Mouse (Mus musculus): ENCODE data around the gene Arhgap17.

Arhgap17 gene

DNA sequence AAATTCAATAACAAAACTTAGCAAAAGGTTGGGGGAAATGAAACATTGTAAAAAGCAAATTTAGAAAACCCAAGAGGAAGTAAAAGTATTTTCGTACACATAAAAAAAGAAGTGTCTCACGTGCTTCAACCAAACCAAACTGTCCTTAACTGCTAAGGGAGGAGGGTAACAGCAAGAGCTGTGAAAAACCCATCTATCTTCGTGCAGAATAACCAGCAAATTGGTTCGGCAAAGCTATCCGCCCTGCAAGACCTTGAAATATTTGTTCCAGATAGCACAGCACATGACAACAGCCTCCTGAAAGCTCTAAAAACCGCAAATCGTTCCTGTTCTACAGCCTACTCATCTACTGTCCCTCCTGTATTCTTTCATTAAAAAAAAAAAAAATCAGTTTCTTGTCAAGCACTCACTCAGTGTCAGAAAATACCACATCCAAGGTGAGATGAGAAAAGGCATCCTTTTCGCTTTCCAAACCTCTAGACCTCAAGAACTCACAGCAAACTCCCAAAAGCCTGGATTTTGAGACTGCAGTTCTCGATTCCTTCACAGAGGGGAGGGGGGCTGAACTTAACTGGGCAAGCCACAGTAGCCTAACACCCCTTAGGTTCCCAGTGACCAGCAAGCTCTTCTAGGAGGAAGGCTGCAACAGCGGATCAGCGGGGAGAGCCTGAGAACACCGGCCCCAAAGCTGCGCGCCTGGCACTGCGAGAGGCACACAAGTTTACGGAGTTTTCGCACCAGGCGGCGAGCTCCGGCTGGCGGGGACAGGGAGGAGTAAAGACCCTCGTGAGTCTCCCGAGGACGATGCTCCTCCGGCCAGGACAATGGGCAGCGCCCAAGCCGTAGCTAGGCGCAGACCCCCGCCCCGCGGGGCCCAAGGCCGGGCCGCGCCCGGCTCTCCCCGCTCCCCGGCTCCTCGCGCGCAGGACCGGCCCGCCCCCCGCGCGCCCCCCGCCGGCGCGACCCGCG is 653 bp downstream of the Arhgap17 start:
- no peak for DNase-seq (ENCODE audit: low spot score)

DNA sequence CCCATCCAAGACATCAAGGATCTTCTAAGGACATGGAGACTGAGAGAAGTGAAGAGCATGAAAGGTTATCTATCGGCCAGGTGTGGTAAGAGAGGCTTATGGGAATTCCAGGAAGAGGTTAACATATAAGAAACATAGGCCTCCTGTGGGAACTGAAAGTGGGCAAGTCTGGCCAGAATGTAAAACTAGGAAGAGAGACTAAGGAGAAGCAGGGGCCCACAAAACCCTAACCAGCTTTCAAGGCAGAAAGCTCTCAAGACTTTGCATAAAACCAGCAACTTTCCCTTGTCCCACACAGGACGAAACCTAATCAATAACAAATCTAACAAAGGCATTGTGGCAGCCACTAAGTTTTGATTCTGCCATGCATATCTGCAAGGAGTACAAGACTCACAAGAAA is 1.5 kb downstream of the Arhgap17 start:
- DNase-seq (ENCODE audit: low spot score), result no peak

DNA sequence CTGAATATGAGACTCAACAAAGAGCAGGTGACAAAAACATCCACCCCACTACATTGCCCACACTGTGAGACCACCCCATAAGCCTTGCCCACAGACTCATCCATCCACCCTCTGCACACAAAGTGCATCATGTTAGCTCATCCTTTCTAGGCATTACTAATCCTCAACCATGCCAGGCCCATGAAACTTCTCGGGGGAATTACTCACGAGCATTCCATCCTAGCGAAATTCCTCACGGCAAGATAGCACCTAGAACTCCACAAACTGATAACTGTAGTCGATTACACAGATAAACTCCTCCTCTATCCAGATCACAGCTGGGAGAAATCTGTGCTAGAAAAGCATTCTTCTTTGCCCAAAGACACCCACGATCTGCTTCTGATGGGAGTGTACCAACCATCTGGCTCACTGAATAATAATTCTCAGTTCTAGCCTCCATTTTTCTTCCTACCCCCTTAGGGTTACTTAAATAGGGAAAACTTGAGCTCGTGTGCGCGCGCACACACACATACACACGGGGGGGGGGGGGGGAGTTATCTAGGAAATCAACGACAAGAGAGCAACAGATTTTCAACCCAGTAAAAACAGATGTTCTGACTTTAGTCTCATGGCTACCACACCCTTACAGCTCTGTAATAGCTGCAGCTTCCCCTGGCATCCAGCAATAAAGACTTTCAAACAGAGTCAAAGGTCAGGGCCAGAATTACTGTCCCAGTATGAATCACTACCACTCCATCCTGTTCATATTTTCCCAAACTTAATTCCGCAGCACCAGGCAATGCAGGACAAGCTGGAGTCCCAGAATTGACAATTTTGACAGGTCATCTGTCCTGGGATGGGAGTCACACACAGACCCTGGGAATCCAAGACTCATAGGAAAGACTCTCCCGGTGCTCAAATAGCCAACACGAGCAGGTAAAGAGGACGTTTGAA is 2.2 kb downstream of the Arhgap17 start:
- DNase-seq (ENCODE audit: low spot score), result no peak

DNA sequence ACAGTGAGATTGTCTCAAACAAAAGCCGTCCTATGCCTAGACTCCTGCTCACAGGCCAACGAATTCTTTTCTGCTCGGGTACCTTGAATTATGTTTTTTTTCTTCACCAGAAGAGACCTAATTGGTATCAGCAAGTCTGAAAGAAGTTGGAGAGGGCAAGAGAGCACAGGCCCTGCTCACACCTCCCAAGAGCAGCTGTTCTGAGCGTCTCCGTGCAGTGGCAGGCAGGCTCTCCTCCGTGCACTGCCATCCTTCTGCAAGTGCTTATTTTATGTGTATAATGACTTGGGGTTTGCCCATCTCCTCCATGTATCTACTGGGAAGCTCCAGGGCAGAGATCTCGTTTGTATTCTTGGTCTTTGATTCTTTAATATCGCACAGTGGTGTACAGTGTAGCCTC is 2.9 kb downstream of the Arhgap17 start:
- DNase-seq (ENCODE audit: low spot score), result no peak

DNA sequence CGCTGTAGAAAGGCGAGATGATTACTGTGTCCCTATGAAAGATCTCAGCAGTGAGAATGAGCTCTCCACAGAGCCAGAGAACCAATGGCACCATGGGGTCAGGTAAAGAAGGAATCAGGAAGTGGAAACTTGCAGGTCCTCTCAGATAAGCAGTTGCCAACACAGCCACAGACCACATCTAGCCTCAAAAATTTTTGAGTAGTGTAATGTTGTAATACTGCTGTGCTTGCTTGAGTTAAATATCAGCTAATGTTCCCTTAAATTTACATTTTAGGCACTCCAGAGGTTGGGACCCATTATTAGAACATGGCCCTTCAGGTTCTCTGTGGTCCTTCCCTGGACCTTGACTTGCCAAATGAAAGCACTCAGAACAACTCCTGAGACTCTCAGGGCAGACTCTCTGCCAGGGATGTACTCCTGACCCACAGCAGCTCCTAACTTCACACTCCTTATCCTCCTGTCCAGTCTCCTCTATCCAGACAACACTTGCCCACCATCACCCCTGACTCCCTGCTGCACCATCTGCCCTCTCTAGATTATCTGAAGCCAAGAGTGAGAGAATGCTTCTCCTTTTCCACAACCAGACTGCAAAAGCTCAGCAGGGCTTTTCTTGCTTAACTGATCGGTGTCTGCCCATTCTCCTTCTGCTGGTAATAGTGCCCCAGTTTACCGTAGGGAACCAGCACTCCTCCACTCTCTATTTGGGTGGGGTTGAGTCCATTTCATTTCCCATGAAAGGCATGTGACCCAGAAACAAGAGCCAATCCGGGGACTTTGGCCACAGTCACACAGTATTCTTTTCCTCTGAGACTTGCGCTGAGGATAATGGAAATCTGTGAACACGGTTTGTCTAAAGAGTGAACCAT is 3.6 kb downstream of the Arhgap17 start:
- DNase-seq (ENCODE audit: low spot score), result peak; percentile 77

DNA sequence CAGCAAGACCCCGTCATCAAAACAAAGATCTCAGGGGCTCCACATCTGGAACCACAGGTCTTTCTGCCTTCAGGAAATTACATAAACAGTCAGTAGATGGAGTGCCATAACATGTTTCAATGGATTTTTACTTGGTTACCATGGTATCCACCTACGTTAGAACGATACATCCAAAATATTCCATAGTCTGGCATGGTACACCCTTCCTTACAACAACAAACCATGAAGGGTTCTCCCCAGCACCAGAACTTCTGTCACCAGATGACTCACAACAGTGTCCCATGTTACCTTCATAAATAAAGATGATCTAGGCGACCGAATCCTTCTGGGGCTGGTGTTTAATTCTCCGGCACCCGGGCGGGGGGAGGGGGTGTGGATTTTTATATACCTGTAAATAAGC is 5.7 kb downstream of the Arhgap17 start:
- no peak for DNase-seq (ENCODE audit: low spot score)

DNA sequence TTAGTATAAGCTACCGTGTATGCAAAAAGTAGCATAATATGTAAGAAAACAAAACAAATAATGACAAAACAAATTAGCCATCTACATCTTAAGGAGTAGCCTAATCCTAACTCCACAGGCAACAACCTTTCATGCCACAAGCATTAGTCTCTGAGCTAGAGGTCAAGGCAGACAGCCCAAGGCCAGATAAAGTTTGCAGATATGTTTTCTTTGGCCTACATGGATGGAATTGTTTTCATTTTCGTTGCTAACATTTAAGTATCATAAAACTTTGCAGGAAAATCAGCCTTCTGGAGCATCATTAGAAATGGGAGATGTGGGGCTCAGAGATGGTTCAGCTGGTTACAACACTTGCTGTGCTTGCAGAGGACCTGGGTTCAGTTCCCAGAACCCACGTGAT is 6.9 kb downstream of the Arhgap17 start:
- no peak for DNase-seq (ENCODE audit: low spot score)

DNA sequence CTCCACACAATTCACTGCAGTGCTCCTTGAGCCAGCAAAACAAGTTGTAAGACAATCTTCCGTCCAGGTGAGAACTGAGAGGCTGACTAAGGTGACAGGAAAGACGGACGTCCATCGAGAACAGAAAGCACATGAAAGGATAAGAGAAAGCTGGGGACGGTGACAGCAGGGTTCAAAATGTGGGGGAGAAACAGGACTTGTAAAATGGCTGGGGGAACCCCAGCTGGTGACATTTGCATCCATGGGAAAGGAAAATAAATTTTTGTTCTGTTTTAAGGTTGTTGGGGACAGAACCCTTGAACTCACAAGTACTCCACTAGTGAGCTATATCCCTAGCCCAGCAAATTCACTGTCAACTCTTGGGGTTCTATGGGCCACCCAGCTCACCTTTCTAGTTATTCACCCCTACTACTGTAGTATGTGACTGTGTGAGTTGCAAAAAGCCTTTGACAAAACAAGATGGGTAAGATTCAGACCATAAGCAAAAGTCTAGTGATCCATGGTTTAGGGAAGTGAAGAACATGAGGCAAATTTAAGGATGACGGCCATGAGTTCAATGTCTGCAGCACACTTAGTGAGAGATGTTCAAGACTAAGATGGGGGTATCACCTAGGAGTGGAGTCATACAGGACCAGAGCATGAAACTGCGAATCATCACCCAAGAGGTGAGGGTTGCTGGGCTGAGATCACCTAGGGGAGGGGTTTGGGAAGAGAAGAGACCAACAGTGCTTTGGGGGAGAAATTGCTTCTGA is 8.3 kb downstream of the Arhgap17 start:
- DNase-seq (ENCODE audit: low spot score), result no peak

DNA sequence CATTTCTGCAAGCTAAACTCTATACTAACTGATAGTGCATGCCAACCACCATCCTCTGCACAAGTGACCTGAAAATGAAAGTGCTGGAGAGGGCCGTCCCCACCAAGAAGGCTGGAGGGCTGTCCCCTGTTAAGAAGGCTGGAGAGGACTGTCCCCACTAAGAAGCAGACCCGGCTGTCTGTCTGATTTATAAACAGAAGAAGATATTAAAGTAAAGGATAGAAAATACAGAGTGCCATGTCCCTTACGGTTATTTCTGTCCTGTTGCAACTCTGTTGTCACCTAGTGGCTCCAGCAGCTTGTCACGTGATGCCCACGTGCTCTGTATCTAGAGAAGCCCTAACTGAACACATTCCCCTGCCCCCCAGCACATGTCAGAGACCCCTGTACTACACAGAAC is 9.5 kb downstream of the Arhgap17 start:
- no peak for DNase-seq (ENCODE audit: low spot score)

DNA sequence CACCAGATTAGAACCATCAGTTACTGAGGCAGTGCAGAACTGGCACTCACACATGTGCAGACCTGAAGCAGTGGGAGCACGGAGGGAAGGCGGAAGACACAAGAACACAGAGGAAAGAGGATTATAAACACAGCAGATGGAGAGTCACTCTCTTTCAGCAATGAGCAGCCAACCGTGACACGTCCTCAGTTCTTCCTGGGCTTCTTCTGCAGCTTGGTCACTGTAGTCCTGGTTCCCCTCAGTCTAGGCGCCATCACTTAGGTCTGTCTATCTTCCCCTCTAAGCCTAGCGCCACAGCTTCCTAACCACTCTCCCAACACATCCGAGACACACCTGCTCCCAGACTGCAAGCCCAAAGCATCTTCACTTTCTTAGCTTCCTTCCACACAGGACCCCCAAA is 10.6 kb downstream of the Arhgap17 start:
- no peak for DNase-seq (ENCODE audit: low spot score)

DNA sequence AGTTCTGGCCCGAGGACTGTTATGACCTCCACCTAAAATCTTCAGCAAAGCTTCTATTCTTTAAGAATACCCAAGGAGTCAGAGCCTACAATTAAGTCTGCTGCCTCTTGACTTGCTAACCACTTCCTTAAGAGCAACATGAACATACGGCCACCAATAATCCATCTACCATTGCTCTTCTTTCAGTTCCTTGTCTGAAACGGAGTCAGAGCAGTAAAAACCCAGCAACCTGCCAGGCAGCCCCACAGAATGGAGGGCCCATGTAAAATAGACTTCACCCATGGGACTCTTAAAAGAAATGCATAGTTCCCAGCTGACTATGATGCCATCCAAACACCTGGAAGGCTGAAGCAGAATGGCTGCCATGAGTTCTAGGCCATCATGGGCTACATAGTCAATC is 13.6 kb downstream of the Arhgap17 start:
- DNase-seq (ENCODE audit: low spot score), result no peak

DNA sequence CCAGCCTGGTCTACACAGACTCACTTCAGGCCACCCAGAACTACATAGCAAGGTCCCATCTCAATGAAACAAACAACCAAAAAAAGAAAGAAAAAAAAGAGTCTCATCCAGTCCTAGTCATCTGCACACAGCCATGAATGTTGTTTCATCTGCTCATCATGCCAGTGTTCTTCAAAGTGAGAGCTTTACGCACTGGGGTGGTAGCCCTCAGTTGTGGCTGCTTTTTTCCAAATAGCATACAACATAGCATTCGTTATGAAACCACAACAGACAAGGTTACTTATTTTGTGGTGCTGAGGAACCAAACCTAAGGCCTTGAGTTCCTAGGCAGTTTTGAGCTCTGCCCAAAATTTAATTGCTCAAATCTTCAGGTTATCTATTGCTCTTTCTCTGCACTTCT is 14.9 kb downstream of the Arhgap17 start:
- DNase-seq (ENCODE audit: low spot score), result no peak

DNA sequence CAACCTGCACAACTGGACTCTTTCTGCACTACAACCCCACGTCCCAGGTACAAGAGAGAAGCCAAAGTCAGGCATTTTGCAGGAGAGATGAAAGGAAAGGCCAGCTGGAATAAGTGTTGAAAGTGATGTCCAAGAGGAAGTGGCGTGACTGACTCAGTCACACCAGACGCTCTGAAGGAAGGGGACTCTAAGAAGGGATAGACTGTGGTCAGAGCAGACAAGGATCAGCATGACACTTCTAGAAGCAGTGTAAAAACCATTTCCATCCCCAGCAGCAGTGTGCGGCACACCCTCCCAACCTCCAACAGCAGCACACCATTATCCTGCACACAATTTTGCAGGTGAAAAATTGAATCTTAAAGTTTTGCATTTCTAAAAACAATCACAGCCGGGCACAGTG is 15.3 kb downstream of the Arhgap17 start:
- no peak for DNase-seq (ENCODE audit: low spot score)

DNA sequence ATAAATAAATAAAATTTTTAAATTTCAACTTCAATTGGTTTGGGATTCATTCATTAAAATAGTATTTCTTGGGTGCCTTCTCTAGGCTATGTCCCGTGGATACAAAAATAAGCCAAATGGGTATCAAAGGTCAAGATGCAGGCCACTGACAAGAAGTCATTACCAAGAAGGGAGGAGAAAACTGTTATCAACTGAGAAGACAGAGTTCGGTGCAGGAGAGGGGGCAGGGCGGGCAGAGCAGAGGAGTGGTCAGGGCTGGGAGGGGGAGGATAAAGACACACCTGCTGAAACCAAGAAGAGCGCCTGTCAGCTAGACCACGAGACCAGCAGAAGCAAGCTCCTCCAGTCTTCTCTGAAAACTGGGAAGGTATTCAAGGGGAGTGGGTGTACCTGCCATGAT is 15.8 kb downstream of the Arhgap17 start:
- DNase-seq (ENCODE audit: low spot score), result no peak

DNA sequence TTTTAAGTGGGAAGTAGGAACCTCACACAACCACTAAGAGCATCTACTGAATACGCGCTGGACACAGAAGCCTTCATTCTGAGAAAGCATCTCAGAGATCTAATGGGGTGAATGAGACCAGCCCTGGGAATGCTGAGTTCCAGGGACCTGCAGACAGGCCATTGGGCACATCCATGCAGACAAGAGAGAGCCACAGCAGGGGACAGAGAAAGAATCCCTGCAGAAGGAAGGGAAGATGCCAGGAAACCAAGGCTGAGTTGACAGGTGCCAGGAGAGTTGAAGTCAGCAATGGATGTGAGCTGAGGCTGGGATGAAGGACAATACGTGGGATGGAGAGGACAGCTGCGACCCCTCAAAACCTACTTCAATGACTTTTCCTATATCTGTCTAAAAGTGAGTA is 16.6 kb downstream of the Arhgap17 start:
- no peak for DNase-seq (ENCODE audit: low spot score)

DNA sequence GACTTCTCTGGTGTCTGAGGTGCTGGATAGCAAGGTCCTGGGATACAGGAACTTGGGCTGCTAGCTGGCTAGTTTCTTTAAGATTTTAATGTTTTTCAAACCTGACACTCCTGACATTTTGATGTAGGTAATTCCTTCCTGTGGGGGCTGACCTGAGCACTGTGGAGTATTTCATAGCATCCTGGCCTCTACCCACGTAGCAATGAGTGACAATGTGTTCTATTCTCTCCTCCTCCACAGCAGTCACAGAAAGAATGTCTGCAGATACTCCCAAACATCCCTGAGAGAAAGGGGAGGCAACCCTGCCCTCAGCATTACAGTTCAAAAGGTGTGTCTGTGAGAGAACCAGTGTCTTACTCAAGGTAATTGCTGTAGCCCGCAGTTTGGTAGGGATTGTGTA is 19.5 kb downstream of the Arhgap17 start:
- no peak for DNase-seq (ENCODE audit: low spot score)

DNA sequence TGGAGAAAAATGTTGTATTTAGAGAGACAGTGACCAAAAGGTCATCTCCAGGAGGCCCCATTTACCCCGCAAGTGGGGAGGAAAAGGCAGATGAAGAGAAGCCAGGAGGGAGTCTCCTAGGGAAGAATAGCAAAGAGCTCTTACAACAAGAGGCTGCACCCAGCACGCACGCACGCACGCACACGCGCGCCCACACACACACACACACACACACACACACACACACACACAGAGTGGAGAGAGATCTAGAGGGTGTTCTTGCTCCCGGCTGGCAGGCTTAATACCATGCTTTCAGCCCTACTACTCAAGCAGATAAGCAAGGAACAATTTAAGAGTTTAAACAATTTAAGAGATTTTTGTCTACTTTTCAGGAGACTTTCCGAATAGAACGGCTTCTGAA is 19.9 kb downstream of the Arhgap17 start:
- no peak for DNase-seq (ENCODE audit: low spot score)

DNA sequence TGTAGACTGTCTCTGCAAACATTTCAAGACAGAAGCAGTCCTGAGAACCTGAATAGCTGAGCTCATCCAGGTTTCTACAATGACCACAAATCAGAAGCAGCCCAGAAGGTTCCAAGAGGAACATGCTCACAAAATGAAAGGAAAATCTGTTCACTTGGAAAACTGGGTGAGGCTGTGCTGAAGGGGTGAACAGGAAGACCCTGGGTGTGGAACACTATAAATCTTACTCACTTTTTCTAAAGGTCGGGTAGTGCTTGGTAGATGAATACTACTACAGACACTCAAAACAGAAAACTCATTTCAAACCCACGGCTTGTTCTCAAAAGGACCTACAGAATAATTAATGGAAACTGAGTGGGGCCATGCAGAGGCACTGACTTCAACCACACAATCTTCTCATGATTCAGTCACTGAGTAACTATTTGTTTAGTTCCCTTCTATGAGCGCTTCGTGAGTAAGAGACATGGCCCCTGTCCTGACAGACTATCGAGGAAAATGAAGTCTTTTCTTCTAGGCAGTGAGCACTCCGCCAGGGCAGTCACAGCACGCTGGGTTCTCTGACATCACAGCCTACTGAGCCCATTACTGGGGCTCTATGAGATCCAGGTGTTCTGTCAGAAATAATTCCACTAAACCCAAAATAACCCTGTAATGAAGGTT is 23.0 kb downstream of the Arhgap17 start:
- DNase-seq (ENCODE audit: low spot score), result no peak

DNA sequence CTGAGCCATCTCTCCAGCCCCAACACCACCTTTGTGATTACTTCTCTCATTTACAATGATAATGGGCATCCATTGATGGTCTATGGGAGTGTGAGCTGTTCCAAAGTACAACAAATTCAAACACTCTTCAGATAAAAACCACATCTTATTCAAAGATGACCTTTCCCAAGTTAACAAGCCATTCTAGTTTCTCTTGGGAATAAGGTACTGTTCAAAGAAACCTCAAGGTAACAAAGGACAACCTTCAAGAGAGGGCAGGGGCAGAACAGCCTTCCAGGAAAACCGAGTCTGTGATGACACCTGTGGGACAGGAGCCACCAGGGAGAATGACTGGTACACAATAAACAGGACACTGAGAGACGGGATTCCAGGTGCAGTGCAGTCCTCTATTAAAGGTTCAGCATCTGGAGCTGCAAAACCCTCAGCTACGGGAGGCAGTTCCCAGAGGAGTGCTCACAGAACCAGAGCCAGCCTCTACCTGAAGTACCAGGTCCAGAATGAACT is 24.6 kb downstream of the Arhgap17 start:
- DNase-seq (ENCODE audit: low spot score), result no peak

DNA sequence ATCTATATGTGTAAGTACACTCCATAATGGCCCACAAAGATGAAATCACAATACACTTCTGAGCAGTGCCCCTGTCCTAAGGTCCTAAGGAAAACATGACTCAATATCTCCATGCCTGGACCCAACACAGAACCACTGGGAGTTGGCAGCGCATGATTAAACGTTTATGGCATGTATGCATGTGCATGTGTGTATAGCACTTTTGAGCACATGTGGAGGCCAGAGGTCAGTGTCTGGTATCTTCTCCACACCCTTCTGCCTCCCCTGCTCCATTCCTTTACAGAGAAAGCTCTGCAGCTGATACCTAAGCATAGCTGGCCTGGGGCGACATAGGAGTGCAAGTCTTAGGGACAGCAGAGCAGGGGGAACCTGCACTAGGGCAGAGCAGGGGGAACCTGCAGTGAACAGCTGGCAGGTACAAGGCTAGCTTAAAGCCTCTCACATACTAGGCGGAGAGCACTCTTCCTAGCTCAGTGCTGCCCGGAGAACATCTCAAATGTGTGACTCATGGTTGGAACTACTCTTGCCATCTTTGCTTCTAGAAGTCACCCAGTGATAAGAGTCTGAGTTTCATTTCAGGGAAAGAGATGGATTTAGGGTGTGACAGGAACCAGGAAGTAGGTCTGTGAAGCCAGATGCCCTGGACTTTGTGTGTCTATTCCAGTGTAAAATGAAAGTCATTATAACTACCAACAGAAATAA is 25.5 kb downstream of the Arhgap17 start:
- DNase-seq (ENCODE audit: low spot score), result no peak
